Mouse (Mus musculus) spleen, postnatal 36 days (tissue): ENCODE measurements around the gene Cbfb.
"Not testable (repeated sequence)": the region's sequence is repeated elsewhere in the genome, so short reads cannot be mapped to it uniquely, and the experiment has no call there.

Experiments used
- DNase-seq, 2 experiments: peaks; one replicate each; pipeline ENCODE4 v3.0.0; 2022; ENCODE audit warnings: low spot score in 2 of 2, mixed read lengths in 1 of 2

The Cbfb gene

GRCm38 (mm10) chr8:105170381-105171115 is at the start of gene Cbfb:
Cbfb (plus strand) TSS chr8:105170674.
- peak; percentile 99 for DNase-seq

- DNase-seq = no peak
Observed at GRCm38 (mm10) chr8:105129864-105130263, 40.6 kb upstream of the Cbfb start.

GRCm38 (mm10) chr8:105131509-105131908 is 39.0 kb upstream of the Cbfb start, which contains the start of gene Ces4a:
Ces4a (plus strand) TSS chr8:105131800.
- DNase-seq = no peak

- DNase-seq = peak; percentile 24 to 31
Observed at GRCm38 (mm10) chr8:105138423-105138822, 32.1 kb upstream of the Cbfb start.

GRCm38 (mm10) chr8:105142395-105142794 is 28.1 kb upstream of the Cbfb start:
- no peak for DNase-seq

GRCm38 (mm10) chr8:105151654-105152053 is 18.8 kb upstream of the Cbfb start:
- DNase-seq = no peak

- DNase-seq = no peak
Observed at GRCm38 (mm10) chr8:105152623-105153398, 17.7 kb upstream of the Cbfb start.

GRCm38 (mm10) chr8:105154316-105154715 is 16.2 kb upstream of the Cbfb start:
- no peak for DNase-seq

GRCm38 (mm10) chr8:105155091-105155745 is 15.3 kb upstream of the Cbfb start:
- no peak for DNase-seq

GRCm38 (mm10) chr8:105157555-105157954 is 12.9 kb upstream of the Cbfb start:
- peak; percentile 40 to 63 for DNase-seq

GRCm38 (mm10) chr8:105158084-105158483 is 12.4 kb upstream of the Cbfb start:
- no peak for DNase-seq

GRCm38 (mm10) chr8:105161121-105161652 is 9.3 kb upstream of the Cbfb start:
- no peak for DNase-seq

- DNase-seq = no peak
Observed at GRCm38 (mm10) chr8:105164272-105164902, 6.1 kb upstream of the Cbfb start.

GRCm38 (mm10) chr8:105165191-105165590 is 5.3 kb upstream of the Cbfb start:
- no peak for DNase-seq

GRCm38 (mm10) chr8:105167116-105167515 is 3.4 kb upstream of the Cbfb start:
- DNase-seq = no peak

GRCm38 (mm10) chr8:105169582-105169981 is 892 bp upstream of the Cbfb start:
- no peak for DNase-seq

GRCm38 (mm10) chr8:105170041-105170380 is 463 bp upstream of the Cbfb start:
- DNase-seq = no peak

GRCm38 (mm10) chr8:105171116-105172002 is 885 bp downstream of the Cbfb start:
- DNase-seq = peak; percentile 71 to 74

- DNase-seq = no peak
Observed at GRCm38 (mm10) chr8:105172003-105172362, 1.5 kb downstream of the Cbfb start.

- not testable (repeated sequence) for DNase-seq
Observed at GRCm38 (mm10) chr8:105175287-105175686, 4.8 kb downstream of the Cbfb start.
